Mouse (Mus musculus) C2C12 (cell line): ENCODE measurements around the gene Zfp764. TPM values are rescaled to one million over a fixed set of nuclear protein-coding genes. Genes with fewer than 3 reads are reported as not detected.
"Not testable (repeated sequence)": the region's sequence is repeated elsewhere in the genome, so short reads cannot be mapped to it uniquely, and the experiment has no call there.

ENCODE experiments used
- H3K27me3 ChIP-seq: one replicate; pipeline ENCODE4 v1.6.1; 2011; ENCODE audit not compliant: control insufficient read depth, insufficient read depth, insufficient read length
- H3K36me3 ChIP-seq: one replicate; pipeline ENCODE4 v1.6.1; 2011; ENCODE audit not compliant: control insufficient read depth, insufficient read depth
- H3K4me3 ChIP-seq: one replicate; pipeline ENCODE4 v1.5.1; 2011; ENCODE audit warnings: mild to moderate bottlenecking, control low read depth; ENCODE audit not compliant: poor library complexity, insufficient read depth, severe bottlenecking
- H3K79me2 ChIP-seq: one replicate; pipeline ENCODE4 v1.6.1; 2011; ENCODE audit not compliant: control insufficient read depth, insufficient read depth
- H3K79me3 ChIP-seq: one replicate; pipeline ENCODE4 v1.6.1; 2011; ENCODE audit warnings: low read depth, control low read depth
- H3ac ChIP-seq: one replicate; pipeline ENCODE3; 2011; ENCODE audit warnings: low read depth; ENCODE audit not compliant: control insufficient read depth, insufficient read length
- CEBPB ChIP-seq: IDR thresholded peaks from one replicate; pipeline ENCODE4 v1.6.1; 2011; ENCODE audit warnings: low read depth, mild to moderate bottlenecking, control low read depth, moderate library complexity
- CTCF ChIP-seq: IDR thresholded peaks from one replicate; pipeline ENCODE4 v1.5.1; 2011; ENCODE audit not compliant: control insufficient read depth, insufficient read depth, insufficient read length
- FOSL1 ChIP-seq: IDR thresholded peaks from one replicate; pipeline ENCODE4 v1.8.0; 2011; ENCODE audit warnings: mild to moderate bottlenecking, low read length; ENCODE audit not compliant: poor library complexity, insufficient read depth, severe bottlenecking
- MAX ChIP-seq: IDR thresholded peaks from one replicate; pipeline ENCODE4 v1.6.1; 2011; ENCODE audit warnings: mild to moderate bottlenecking, control low read depth
- MYOD1 ChIP-seq: IDR thresholded peaks from one replicate; pipeline ENCODE4 v1.6.1; 2011; ENCODE audit warnings: low read depth; ENCODE audit not compliant: control insufficient read depth, insufficient read length
- MYOG ChIP-seq: IDR thresholded peaks from one replicate; pipeline ENCODE4 v1.6.1; 2011; ENCODE audit not compliant: control insufficient read depth, insufficient read length; ENCODE audit errors: extremely low read depth
- USF1 ChIP-seq: IDR thresholded peaks from one replicate; pipeline ENCODE4 v1.6.1; 2011; ENCODE audit warnings: low read depth, mild to moderate bottlenecking, control low read depth, moderate library complexity
- polyA plus RNA-seq: library from polyadenylated mRNA; unstranded; fragments of >200 nt; fragmentation: generic; extraction: Trizol; gene quantifications from one replicate; pipeline ENCODE4 v1.2.1, GENCODE M21; 2012; ENCODE audit warnings: missing spikeins

Gene Zfp764
- polyA plus RNA-seq, 1 experiment, result 1.9 TPM

DNA sequence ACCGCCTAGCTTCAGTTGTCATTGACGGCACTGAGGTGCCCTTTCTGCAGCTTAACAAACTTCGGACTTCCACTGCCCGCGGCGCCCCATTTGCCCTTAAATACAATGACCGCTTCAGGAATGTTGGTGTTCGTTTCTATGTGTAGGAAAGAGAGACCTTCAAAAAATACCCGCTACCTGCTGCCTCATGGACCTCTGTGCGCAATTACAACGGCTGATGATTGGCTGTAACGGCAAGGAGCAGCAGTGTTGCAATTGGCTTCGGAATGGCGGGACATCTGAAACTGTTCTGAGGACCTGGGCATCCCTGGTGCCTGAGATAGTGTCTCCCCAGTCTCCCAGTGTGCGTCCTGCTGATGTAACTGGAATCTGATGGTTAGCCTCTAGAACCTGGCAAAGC, 15.6 kb upstream of the Zfp764 start:
- Histone ChIP-seq H3K79me3 (no peaks in the 10 kb centered on the region), H3K27me3 (no peaks in the 10 kb centered on the region)

DNA sequence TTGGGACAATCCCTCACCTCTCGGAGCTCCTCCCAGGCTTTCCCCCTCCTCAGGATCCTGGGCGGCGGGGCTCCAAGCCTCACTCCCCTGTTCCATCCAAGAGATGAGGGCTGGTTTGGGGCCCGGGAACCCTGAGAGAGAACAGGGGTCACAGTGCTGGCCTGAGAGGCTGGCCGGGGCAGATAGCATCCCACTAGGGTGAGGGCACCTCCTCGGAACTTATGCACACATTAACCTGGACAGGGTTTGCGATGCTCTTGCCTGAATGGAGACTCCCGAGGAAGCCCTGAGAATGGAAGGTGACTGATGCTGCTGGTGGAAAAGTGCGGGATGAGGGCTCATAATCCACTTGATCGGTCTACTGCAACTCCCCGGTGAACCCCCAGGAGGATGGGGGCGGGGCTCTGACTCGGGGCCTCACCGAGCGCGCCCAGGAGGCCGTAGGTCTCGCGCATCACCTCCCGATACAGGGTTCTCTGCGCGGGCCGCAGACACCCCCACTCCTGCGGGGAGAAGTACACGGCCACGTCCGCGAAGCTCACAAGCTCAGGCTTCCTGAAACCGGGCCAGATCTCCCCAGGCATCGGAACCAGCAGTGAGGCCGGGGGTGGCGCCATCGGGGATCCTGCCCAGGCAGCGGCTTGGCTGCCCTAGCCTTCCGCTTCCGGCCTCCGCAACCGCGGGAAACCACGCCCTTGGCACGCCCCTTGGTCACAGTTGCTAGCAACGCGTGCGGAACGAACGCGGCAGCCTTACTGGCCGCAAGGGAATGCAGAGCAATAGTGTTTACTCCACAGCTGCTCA, 15.0 kb upstream of the Zfp764 start, which contains the start of gene Zfp688:
Gene Zfp688 (minus strand): TSS at position 681 of the 804 bp plus-strand sequence.
- TF ChIP-seq CTCF, result peak; percentile 14
- TF ChIP-seq CEBPB, result no peak
- TF ChIP-seq MYOG, result no peak
- no peak for TF ChIP-seq MAX
- TF ChIP-seq FOSL1, result no peak
- Histone ChIP-seq H3K27me3 (no peaks in the 10 kb centered on the region), H3K4me3 (peak within 1 kb of the TSS; percentile 57), H3K79me2 (no peaks in the 10 kb centered on the region), H3ac (peak within 1 kb of the TSS; percentile 81), H3K79me3 (no peaks in the 10 kb centered on the region), H3K36me3 (no peaks in the 10 kb centered on the region)

More for the DNA sequence above, 15.6 kb upstream of the Zfp764 start:
- no peak for TF ChIP-seq USF1
- TF ChIP-seq MYOD1, result no peak
- TF ChIP-seq CTCF, result no peak
- no peak for TF ChIP-seq MAX
- TF ChIP-seq MYOG, result no peak
- TF ChIP-seq FOSL1, result no peak
- TF ChIP-seq CEBPB, result peak; percentile 4
- H3K79me2 ChIP-seq, result no peaks in the 10 kb centered on the region
- peak overlapping the region; percentile 57 for H3K4me3 ChIP-seq
- H3K36me3 ChIP-seq, result no peaks in the 10 kb centered on the region
- peak overlapping the region; percentile 55 for H3ac ChIP-seq

DNA sequence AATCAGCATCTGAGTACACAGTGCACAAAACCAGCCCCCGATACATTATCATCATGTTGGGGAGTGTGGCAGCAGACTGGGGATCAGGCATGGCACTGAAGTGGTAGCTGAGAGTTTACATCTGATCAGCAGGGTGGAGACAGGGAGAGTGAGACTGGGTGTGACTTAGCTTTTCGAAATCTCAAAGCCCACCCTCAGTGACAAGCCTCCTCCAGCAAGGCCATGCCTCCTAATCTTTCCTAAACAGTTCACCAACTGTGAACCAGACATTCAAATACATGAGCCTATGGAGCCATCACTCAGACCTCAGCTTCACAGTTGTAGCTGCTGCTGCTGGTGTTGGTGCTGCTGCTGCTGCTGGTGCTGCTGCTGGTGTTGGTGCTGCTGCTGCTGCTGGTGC, 4.8 kb upstream of the Zfp764 start:
- Histone ChIP-seq H3K27me3 (no peaks in the 10 kb centered on the region), H3K4me3 (no peak overlapping the region), H3ac (no peak overlapping the region), H3K36me3 (no peaks in the 10 kb centered on the region), H3K79me3 (no peaks in the 10 kb centered on the region), H3K79me2 (no peaks in the 10 kb centered on the region)
- TF ChIP-seq MYOD1, result no peak
- TF ChIP-seq MAX, result no peak
- TF ChIP-seq CTCF, result no peak

- H3ac ChIP-seq, H3K36me3 ChIP-seq, H3K79me2 ChIP-seq, H3K79me3 ChIP-seq, H3K4me3 ChIP-seq, H3K27me3 ChIP-seq: not testable (repeated sequence)
These were observed 2.5 kb downstream of the Zfp764 start for GRCm38 (mm10) chr7:127404101-127404500.

DNA sequence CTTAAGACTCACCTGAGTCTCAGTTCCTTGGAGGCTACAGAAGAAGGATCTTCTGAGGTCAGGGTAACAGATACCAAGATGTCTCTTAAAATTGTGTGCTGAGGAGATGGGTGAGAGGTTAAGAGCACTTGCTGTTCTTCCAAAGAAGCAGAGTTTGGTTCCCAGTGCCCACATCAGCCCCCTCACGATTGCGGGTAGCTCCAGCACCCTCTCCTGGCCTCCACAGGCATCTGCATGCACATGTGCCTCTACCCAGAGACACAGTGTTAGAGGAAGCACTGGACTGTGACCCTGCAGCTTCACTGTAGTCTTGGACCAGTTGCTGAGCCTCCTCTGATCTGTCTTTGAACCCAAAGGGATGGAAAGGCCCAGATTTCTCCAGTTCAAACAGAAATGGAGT, 3.6 kb downstream of the Zfp764 start:
- Histone ChIP-seq H3ac (no peak overlapping the region), H3K27me3 (no peaks in the 10 kb centered on the region), H3K4me3 (no peak overlapping the region), H3K79me2 (no peaks in the 10 kb centered on the region), H3K79me3 (no peaks in the 10 kb centered on the region), H3K36me3 (no peaks in the 10 kb centered on the region)
- no peak for TF ChIP-seq FOSL1
- TF ChIP-seq USF1, result no peak
- TF ChIP-seq MAX, result no peak

DNA sequence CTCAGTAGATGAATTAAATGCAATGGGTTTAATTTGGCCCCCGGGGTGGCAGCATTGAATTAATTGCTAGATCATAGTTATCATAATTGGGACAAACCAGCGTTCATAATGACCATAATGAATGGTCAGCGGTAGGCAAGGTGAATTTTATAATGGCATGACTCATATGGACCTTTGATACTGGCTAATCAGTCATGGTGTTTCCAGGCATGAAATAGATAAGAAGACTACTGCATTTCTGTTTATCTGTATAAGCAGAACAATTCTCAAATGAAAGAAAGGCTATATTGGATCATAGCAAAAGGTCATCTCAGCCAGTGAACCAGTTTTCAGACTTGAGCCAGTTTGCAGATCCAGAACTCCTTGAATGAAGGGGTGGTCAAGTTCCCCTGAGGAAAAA, 6.3 kb downstream of the Zfp764 start:
- Histone ChIP-seq H3K79me3 (no peaks in the 10 kb centered on the region), H3K36me3 (no peaks in the 10 kb centered on the region), H3K79me2 (no peaks in the 10 kb centered on the region), H3K27me3 (no peaks in the 10 kb centered on the region), H3K4me3 (no peak overlapping the region), H3ac (no peak overlapping the region)
- no peak for TF ChIP-seq CTCF
- TF ChIP-seq MAX, result no peak
- TF ChIP-seq USF1, result no peak
- no peak for TF ChIP-seq MYOG
- TF ChIP-seq CEBPB, result no peak
- no peak for TF ChIP-seq FOSL1
- TF ChIP-seq MYOD1, result no peak
